Mouse (Mus musculus): Measurements from ENCODE around the gene Kif13a.

Gene Kif13a

GRCm38 (mm10) chr13:46929719-46930658 lies at the start of gene Kif13a:
Gene Kif13a (minus strand): TSS chr13:46929867.
- in situ Hi-C loops (cut with MboI) = no loop called here

- in situ Hi-C loops (cut with MboI) = no loop called here
Observed at GRCm38 (mm10) chr13:46976532-46976931, 46.9 kb upstream of the Kif13a start.

- in situ Hi-C loops (cut with MboI) = no loop called here
Observed at GRCm38 (mm10) chr13:46975930-46976329, 46.3 kb upstream of the Kif13a start.

GRCm38 (mm10) chr13:46975031-46975551 lies 45.4 kb upstream of the Kif13a start:
- in situ Hi-C loops (cut with MboI) = no loop called here

- in situ Hi-C loops (cut with MboI) = no loop called here
Observed at GRCm38 (mm10) chr13:46970286-46970945, 40.7 kb upstream of the Kif13a start.

- in situ Hi-C loops (cut with MboI) = no loop called here
Observed at GRCm38 (mm10) chr13:46968626-46969025, 39.0 kb upstream of the Kif13a start.

- in situ Hi-C loops (cut with MboI) = no loop called here
Observed at GRCm38 (mm10) chr13:46967308-46967707, 37.6 kb upstream of the Kif13a start.

- in situ Hi-C loops (cut with MboI) = no loop called here
Observed at GRCm38 (mm10) chr13:46960878-46961474, 31.3 kb upstream of the Kif13a start.

- in situ Hi-C loops (cut with MboI) = no loop called here
Observed at GRCm38 (mm10) chr13:46959139-46959538, 29.5 kb upstream of the Kif13a start.

- in situ Hi-C loops (cut with MboI) = no loop called here
Observed at GRCm38 (mm10) chr13:46951212-46951611, 21.5 kb upstream of the Kif13a start.

GRCm38 (mm10) chr13:46949741-46950140 lies 20.1 kb upstream of the Kif13a start:
- in situ Hi-C loops (cut with MboI) = no loop called here

- in situ Hi-C loops (cut with MboI) = no loop called here
Observed at GRCm38 (mm10) chr13:46948027-46948426, 18.4 kb upstream of the Kif13a start.

GRCm38 (mm10) chr13:46946041-46946440 lies 16.4 kb upstream of the Kif13a start:
- in situ Hi-C loops (cut with MboI) = no loop called here

- in situ Hi-C loops (cut with MboI) = no loop called here
Observed at GRCm38 (mm10) chr13:46945256-46945655, 15.6 kb upstream of the Kif13a start.

- in situ Hi-C loops (cut with MboI) = no loop called here
Observed at GRCm38 (mm10) chr13:46943294-46943693, 13.6 kb upstream of the Kif13a start.

GRCm38 (mm10) chr13:46934116-46934515 lies 4.4 kb upstream of the Kif13a start:
- in situ Hi-C loops (cut with MboI) = no loop called here

GRCm38 (mm10) chr13:46932846-46933245 lies 3.2 kb upstream of the Kif13a start:
- in situ Hi-C loops (cut with MboI) = no loop called here

- in situ Hi-C loops (cut with MboI) = no loop called here
Observed at GRCm38 (mm10) chr13:46932049-46932448, 2.4 kb upstream of the Kif13a start.

GRCm38 (mm10) chr13:46930659-46931046 lies 986 bp upstream of the Kif13a start:
- in situ Hi-C loops (cut with MboI) = no loop called here

- in situ Hi-C loops (cut with MboI) = no loop called here
Observed at GRCm38 (mm10) chr13:46928961-46929691, 541 bp downstream of the Kif13a start.

GRCm38 (mm10) chr13:46928404-46928803 lies 1.3 kb downstream of the Kif13a start:
- in situ Hi-C loops (cut with MboI) = no loop called here

- in situ Hi-C loops (cut with MboI) = no loop called here
Observed at GRCm38 (mm10) chr13:46925671-46926070, 4.0 kb downstream of the Kif13a start.

All from mature B cell (primary cell).